Mouse (Mus musculus) mature B cell (primary cell): ENCODE data around the gene Lrrc55.

Experiments
- in situ Hi-C: fragments of 300-500 bp; cut with MboI; formaldehyde crosslinking; loops from 2 replicates; pipeline ENCODE4 v1.14.3; 2019

Lrrc55 gene

GRCm38 (mm10) chr2:85172071-85172762 is 24.8 kb downstream of the Lrrc55 start:
- in situ Hi-C loops: no loop called here

GRCm38 (mm10) chr2:85168327-85168726 is 28.7 kb downstream of the Lrrc55 start:
- in situ Hi-C loops: no loop called here

DNA sequence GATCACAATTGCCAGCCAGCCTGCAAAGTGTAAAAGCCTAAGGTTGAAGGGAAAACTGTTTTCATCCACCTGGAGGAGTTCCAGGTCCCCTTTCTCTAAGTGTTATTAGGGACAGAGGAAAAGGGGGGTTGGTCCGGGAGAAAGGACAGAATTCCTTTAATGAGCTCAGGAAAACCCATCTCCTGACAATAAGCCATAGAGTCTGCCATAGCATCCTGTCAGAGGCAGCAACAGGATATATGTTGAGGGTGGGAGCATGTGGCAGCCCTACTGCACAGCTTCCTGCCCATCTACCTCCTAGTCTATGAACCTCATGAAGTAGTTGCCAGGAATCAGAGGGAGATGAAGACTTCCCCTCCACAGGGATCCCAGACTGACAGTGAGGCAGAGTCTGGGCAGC is 29.4 kb downstream of the Lrrc55 start:
- in situ Hi-C loops: no loop called here

GRCm38 (mm10) chr2:85163311-85164047 is 33.5 kb downstream of the Lrrc55 start:
- in situ Hi-C loops: no loop called here

DNA sequence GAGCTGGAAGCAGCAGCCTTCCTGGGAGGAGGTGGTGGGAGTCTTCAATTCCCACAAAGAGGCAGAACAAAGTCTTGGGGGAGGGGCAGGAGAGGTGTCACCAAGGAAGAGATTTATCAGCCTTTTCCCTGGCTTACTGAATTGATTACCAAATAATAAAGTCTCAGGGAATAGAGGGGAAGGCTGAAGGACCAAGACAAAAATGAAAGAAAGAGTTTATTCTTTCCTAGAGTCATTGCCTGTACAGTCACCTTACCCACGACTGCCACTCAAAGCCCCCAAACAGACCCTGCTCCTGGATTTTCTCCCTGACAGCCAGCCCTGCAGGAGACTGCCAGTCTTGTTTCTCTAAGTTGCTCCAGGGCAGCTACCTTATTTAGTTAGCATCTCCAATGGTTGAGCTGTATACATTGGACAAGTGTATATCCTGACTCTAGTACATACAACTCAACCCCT is 35.3 kb downstream of the Lrrc55 start:
- in situ Hi-C loops: no loop called here

DNA sequence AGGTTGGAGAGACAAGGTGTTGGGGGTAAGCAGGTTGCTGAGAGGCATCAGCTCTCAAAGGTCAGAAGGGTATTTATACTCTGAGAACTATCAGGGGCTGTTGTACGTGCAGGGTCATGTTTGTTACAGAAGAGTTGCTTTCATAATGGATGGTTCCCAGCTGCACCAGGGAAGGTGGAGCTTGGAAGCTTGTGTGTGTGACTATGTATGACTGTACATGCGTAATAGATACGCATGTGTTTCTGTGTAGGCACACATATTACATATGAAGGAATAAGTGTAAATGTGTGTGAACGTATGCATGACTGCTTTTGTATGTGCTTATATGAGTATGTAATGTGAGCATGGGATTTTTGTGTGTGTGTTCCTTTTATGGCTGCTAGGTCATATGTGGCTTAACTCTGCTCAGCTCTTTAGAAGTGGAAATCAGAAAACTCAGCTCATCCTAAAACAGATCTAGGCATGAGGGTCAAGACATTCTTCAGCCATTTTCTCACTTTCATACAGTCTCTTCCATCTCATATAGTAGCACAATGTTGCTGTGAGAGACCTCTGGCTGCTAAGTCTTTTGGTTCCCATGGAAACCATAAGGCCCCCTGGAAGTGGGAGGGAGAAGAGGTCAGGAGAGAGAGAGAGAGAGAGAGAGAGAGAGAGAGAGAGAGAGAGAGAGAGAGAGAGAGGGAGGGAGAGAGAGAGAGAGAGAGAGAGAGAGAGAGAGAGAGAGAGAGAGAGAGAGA is 35.9 kb downstream of the Lrrc55 start:
- in situ Hi-C loops: no loop called here

DNA sequence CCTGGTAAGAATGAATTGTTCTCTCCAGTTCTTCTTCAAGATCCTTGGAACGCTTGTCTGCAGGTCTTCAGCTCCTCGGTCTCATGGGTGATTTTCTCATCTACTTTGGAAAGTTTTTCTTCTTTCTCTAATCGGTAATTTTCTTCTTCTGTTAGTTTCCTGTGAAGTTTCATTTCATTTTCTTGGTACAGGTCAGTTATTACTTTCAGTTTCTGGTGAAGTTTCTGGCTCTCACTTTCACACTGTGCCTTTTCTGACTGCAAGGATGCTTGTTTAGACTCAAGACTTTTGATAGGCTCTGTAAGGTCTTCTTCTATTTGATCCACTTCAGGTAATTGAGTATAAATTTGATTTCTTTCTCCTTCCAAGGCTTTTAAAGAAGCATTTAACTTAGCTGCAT is 39.6 kb downstream of the Lrrc55 start:
- in situ Hi-C loops: no loop called here

- in situ Hi-C loops: no loop called here
Measured at GRCm38 (mm10) chr2:85156136-85156535, 40.9 kb downstream of the Lrrc55 start.

GRCm38 (mm10) chr2:85155334-85155733 is 41.7 kb downstream of the Lrrc55 start:
- in situ Hi-C loops: no loop called here

GRCm38 (mm10) chr2:85151233-85151632 is 45.8 kb downstream of the Lrrc55 start:
- in situ Hi-C loops: no loop called here

- in situ Hi-C loops: no loop called here
Measured at GRCm38 (mm10) chr2:85150373-85150772, 46.6 kb downstream of the Lrrc55 start.

DNA sequence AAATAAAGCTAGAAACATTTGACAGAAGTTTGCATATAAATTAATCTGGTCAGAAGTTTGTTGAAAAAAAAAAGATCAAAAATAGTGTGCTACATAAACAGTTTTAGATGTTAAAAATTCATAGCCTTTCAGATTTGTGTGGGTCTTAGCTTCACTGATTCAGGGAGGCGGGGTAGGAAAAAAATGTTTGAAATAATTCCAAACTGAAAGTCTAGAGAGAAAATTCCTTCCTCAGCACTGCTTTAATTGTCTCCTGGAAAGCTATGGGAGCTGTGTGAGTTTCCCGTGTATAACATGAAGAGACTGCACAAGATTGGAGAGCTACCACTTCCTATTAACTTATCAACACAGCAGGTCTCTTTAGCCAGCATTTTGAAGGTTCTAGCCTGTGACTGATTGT is 49.5 kb downstream of the Lrrc55 start:
- in situ Hi-C loops: no loop called here

GRCm38 (mm10) chr2:85145346-85145745 is 51.7 kb downstream of the Lrrc55 start:
- in situ Hi-C loops: no loop called here

DNA sequence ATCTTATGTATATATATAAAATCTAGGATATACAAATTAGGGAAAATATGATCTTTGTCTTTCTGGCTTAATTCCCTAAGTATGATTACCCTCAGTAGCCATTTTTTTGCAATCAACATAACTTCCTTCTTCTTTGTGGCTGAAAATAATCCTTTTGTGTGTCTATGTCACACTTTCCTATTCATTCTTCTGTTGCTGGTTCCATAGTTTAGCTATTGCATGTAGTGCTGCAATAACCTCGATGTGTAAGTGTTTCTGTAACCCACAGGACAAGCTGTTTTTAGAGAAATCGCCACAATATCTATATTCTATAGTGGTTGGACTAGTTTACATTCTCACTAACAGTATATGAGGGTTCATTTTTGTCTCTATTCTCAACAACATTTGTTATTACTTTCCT is 52.1 kb downstream of the Lrrc55 start:
- in situ Hi-C loops: no loop called here

- in situ Hi-C loops: no loop called here
Measured at GRCm38 (mm10) chr2:85140833-85141232, 56.2 kb downstream of the Lrrc55 start.

GRCm38 (mm10) chr2:85139846-85140245 is 57.2 kb downstream of the Lrrc55 start:
- in situ Hi-C loops: no loop called here

- in situ Hi-C loops: no loop called here
Measured at GRCm38 (mm10) chr2:85139393-85139792, 57.6 kb downstream of the Lrrc55 start.

- in situ Hi-C loops: no loop called here
Measured at GRCm38 (mm10) chr2:85138143-85138542, 58.9 kb downstream of the Lrrc55 start.

DNA sequence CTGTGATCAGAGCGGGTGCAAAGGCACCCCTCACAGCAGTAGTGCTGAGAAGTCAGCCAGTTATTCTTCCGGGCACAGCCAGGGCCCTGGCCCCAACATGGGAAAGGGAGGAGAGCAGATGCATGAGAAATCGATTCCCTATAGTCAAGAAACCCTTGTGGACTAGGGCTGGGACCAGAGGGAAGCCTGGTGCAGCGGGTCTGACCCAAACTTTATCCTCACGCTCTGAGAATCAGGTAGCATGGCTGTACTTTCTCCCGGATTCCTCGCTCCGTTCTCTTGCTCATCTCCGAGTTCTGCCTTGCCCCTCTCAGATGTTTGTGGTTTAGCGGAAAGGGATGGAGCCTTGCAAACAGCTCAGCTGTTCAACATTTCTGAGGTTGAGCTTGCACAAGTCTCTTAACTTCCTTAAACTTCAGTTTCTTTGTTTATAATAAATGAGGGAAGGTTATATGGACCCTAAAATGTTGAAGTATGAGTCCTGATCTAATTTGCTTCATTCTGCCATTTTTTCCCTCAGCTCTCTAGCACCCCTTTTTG is 59.3 kb downstream of the Lrrc55 start:
- in situ Hi-C loops: no loop called here

DNA sequence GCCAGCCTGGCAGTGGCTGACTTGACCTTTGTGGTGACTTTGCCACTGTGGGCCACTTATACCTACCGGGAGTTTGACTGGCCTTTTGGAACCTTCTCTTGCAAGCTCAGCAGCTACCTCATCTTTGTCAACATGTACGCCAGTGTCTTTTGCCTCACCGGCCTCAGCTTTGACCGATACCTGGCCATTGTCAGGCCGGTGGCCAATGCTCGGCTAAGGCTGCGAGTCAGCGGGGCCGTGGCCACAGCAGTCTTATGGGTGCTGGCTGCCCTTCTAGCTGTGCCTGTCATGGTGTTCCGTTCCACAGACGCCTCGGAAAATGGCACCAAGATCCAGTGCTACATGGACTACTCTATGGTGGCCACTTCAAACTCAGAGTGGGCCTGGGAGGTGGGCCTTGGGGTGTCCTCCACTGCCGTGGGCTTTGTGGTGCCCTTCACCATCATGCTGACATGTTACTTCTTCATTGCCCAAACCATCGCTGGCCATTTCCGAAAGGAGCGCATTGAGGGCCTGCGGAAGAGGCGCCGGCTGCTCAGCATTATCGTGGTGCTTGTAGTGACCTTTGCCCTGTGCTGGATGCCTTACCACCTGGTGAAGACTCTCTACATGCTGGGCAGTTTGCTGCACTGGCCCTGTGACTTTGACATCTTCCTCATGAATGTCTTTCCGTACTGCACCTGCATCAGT is 60.0 kb downstream of the Lrrc55 start:
- in situ Hi-C loops: no loop called here

DNA sequence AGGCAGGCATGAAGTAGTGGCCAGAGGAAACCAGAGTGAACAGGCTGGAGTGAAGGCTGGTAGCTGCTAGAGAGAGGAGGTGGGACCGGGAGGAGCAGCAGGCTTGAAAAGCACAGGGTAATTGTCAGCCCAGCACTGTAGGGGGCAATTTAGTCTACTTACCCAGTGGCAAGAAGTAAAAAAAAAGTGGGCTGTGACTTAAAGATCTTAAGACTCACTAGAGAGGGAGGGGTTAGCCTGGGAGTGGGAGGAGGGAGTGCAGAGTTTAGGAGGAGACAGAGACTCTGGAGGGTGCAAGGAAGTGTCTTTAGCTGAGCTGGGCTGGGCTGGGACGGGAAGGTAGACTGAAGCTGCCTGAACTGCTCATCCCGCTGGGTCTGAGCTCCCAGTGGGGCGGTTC is 60.9 kb downstream of the Lrrc55 start, which contains the start of gene Aplnr:
Gene Aplnr (plus strand): TSS at position 137 of the 400 bp plus-strand sequence.
- in situ Hi-C loops: no loop called here

- in situ Hi-C loops: no loop called here
Measured at GRCm38 (mm10) chr2:85135099-85135498, 61.9 kb downstream of the Lrrc55 start.
